Mouse (Mus musculus) myocyte (in vitro differentiated cells): ENCODE data around the gene Rasgef1c.

Source experiments
- POLR2A ChIP-seq: IDR thresholded peaks from one replicate; pipeline ENCODE4 v1.6.1; 2011; ENCODE audit warnings: low read depth, mild to moderate bottlenecking, control low read depth, moderate library complexity; ENCODE audit not compliant: insufficient read length
- TCF12 ChIP-seq: IDR thresholded peaks from one replicate; pipeline ENCODE4 v1.6.1; 2011; ENCODE audit warnings: mild to moderate bottlenecking, control low read depth; ENCODE audit not compliant: poor library complexity, insufficient read depth, severe bottlenecking

GRCm38 (mm10) chr11:49996398-49996797 is 94.8 kb downstream of the Rasgef1c start:
- TF ChIP-seq POLR2A (no peak), TCF12 (no peak)
